Mouse (Mus musculus): Measurements from ENCODE around the gene Olfr527.

Gene Olfr527

DNA sequence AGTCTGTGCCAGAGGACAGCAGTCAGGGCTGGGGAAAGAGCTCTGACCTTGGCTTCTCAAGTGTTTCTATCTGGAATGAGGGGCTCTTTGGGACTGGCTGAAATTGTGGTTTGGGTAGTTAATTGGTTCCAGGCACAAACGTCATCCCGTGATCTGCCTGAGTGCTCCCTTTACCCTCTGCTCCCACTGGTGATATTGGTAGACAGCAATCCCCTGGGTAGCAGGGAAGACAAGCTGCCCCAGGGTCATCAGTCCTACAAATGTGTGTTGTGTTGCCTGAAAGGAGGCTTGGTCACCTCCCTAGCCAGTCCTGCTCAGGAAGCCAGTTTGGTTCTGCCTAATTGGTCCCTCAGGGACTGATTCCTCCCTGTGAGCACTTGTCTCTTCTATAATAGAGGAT is at the start of gene Olfr527:
Gene Olfr527, plus strand, starts transcription at position 301 of the 400 bp plus-strand sequence.
- no peak for DNase-seq (ENCODE audit: extremely low spot score)

DNA sequence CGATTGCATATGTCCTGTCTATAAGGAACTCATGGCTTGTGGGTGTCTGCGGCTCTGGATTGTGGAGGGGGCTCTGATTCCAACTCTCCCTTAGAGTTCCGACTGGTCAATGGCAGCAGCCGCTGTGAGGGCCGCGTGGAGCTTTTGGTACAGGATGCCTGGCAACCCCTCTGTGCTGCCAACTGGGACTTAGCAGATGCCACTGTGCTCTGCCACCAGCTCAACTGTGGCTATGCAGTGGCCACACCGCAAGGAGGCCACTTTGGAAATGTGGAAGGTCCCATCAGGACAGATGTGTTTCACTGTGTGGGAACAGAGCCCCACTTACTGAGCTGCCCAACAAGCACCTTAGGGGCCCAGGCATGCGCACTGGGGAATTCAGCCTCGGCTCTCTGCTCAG is 38.1 kb upstream of the Olfr527 start:
- no peak for DNase-seq (ENCODE audit: extremely low spot score)

DNA sequence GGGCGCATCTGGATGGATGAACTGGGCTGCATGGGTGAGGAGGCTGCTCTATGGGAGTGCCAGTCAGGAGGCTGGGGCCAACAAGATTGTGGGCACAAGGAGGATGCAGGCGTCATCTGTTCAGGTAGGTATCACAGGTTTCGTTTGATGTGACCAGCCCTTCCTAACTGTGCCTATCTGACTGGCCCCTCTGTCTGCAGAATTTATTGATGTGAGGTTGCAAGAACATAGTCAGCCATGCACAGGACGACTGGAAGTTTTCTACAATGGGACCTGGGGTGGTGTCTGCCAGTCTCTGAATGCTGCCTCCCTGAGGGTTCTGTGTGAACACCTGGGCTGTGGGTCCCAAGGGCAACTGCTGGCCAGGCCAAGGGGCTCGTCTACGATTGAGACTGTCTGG is 36.9 kb upstream of the Olfr527 start:
- no peak for DNase-seq (ENCODE audit: extremely low spot score)

DNA sequence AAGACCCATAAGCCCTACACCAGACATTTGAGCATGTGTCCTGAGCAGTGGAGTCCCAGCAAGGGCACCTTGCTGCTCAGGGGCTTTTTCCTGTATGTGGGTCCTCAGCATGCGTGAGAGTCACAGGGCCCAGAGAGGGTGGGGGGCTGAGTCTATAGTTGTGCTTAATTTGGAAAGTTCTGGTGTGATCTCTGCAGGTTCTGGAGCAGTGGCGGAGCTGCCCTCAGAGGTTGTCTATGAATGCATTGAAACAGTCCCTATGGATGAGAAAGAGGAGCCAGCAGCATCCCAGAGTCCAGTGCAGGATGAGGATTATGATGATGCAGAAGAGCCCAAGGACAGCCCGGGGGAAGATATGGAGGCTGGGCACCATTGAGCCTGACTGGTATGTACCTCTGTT is 34.4 kb upstream of the Olfr527 start:
- DNase-seq (ENCODE audit: extremely low spot score) = no peak

DNA sequence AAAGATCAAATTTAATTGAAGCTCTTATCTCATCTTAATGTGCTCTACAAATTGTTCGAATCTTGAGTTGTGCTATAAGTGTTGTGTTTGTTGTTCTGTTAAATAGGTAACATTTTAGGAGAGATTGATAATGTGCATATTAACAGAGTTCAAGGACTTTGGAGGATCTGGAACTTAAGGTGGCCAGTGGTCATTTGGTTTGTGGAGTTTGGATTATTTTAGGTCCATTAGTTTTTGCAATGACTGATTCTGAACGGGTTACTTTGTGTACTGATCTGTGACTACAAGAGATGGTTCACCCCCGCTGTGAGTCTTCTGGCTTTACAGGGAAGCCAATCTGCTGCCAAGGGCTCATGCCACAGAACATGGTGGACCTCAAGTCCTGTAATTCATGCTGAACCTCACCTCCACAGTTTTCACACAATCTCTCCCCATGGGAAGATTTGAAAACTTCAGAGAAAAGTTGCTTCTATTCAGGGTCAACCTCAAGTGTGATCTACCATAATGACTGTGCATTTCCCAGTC is 13.9 kb upstream of the Olfr527 start:
- DNase-seq (ENCODE audit: extremely low spot score) = no peak

DNA sequence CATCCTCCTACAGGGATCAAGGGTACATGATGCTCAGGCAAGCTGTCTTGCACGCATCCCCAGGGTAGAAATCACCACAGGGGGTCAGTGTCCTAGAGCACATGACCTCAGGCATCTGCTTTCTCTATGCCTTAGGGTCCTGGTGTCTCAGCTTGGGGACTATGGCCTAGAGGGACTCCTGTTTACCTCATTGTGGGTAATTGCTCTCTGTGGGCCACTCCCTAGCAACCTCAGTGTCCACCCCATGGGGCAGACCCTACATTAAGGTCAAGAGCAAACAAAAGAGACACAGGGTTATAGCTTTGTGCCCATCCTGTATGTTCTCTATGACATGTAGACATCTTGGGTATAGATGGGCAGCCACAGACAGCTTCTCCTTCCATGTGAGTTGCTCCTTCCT is 13.3 kb upstream of the Olfr527 start, which contains the start of gene Olfr525:
Gene Olfr525, plus strand, starts transcription at position 301 of the 400 bp plus-strand sequence.
- no peak for DNase-seq (ENCODE audit: extremely low spot score)

DNA sequence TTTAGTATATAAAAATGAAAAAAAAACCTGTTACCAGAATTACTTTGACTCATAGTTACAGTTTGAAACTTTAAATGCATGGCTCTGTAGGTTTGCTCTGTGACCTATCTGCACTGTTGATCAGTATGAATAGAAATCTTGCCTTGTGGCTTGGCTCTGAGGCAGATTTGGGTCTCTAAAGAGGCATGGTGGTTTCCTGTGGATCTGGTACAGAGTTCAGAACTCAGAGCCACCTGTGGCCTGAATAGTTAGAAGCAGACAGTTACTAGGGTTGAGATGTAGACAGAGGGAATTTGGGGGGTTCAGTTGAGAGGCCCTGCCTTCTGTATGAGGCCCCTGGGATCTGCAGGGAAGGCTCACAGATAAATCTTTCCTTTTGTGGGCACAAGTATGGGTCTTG is 12.7 kb upstream of the Olfr527 start:
- DNase-seq (ENCODE audit: extremely low spot score) = no peak

DNA sequence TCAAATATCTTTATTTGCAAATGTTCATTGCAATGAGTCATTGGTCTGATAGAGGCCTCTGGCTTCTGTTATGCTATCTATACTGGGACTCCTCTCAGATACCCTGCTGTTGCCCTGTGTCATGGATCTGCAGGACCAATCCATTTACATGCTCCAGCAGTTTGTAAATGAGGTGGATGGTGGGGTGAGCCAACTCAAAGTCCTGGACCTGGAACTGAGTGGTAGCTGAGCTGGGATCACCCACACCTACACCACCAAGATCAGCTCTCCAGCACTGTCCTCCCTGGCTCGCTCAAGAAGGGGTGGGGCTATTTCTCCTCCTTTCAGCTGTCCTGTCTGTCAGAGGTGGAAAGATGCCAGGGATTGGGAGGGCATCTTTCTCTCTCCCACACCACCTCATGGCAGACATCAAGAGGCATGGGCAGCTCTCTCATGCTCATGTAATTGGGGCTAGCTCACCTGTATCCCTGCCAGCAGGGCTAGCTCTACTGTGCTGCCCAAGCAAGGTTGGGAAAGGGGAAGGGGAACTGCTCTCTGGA is 4.0 kb upstream of the Olfr527 start:
- no peak for DNase-seq (ENCODE audit: extremely low spot score)

DNA sequence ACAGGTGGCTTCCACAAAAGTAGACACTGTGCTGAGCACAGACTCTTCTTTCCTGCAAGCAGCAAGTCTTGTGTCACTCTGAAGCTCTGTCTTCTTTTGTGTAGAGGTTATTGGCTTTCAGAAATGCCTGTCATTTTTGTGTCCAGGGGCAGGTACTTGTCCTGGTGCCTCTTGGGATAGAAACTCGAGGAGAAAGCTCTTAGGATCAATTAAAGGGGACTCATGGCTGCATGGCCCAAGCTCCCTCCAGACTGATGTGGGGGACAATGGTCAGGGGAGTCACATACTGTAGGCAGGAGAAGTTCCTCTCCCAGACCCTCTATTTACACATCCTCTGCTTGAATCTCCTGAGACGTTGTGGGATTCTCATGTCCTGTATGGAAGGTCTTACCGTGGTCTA is 27.8 kb downstream of the Olfr527 start, which contains the start of gene Olfr60:
Gene Olfr60, minus strand, starts transcription at position 101 of the 400 bp plus-strand sequence.
- no peak for DNase-seq (ENCODE audit: extremely low spot score)

DNA sequence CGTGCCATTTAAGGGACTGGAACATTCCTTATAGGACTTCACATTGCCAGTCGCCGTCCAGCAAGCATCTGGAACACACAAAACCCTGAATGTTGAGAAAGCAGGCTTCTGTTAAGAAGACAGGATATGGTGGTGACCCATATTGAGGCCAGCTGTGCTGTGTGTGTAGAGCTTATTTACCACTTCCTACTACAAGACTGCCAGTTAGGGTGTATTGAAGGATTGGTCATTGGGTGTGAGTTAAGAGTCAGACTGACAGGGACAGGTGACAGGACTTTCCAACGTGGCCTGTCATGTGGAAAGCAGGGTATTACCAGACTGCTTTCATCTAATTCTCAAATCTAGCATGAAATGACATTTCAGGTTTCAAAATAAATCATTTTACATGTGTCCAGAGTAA is 40.5 kb downstream of the Olfr527 start:
- no peak for DNase-seq (ENCODE audit: extremely low spot score)

DNA sequence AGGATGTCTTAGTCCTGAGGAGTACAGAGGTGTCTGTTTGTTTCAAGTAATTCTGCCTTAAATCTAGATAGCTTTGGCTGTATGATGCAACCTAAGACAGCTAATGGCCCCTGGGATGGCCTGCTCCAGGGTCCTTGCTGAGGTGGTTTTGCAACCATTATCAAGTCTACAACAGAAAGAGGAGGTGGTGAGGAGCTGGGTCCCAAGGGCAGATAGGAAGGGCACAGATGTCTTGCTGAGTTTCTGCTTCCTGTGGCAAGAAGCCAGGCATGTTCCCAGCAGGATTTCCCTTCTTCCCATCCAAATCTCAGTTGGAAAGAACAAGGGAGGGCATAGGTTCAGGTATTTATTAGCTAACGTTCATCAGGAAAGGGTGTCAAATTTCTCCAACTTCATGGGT is 42.4 kb downstream of the Olfr527 start, which contains the start of gene Olfr530:
Gene Olfr530, minus strand, starts transcription at position 101 of the 400 bp plus-strand sequence.
- no peak for DNase-seq (ENCODE audit: extremely low spot score)

DNA sequence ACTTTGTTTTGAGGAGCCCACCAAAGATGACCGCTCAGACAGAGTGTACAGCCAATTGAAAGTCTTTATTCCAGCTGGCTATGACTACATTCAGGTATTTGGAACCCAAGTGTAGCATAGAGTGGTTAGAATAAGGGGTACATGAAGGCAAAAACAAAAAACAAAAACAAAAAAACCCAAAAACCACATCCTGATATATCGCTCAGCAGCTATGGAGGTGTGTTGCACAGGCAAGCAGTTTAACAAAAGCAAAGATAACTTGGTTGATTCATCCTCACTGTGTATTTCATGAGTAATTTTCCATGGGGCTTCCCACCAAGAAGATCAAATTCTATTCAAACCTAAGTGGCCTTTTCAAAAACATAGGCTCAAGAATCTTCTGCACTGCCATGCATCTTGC is 43.1 kb downstream of the Olfr527 start:
- DNase-seq (ENCODE audit: extremely low spot score) = no peak

All from embryo, embryonic 9.5 days (tissue).